Mouse (Mus musculus): ENCODE measurements around the gene Klrc2. TPM values are rescaled to one million over a fixed set of nuclear protein-coding genes. Genes with fewer than 3 reads are reported as not detected.
A peak's percentile ranks its signal among the peaks of the same experiment; 100 is the strongest.
"Not testable (repeated sequence)": the region's sequence is repeated elsewhere in the genome, so short reads cannot be mapped to it uniquely, and the experiment has no call there.

Klrc2 gene
- total RNA-seq (2021): not detected

DNA sequence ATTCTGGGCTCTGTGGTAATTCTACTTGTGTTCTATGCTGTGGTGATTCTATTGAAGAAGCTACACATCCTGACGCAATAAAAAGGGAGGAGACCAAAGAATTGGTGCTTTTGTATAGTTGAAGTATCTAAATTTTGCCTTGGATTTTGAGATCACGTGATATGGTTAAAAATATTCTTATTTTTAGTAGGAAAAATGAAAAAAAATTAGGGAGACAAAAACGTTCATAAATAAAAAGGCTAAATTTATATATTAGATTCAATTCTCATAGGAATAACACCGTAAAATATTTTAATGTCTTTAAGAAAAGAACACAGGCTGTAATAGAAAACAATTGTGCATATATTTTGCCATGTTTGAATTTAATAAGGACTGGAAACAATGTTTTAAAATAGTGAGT lies at the start of gene Klrc2:
TSS of gene Klrc2 (minus strand) at position 101 of the 400 bp plus-strand sequence.
- intact Hi-C loops (cut with DNase I); DNase-seq: not testable (repeated sequence)

GRCm38 (mm10) chr6:129691436-129691835 lies 30.9 kb upstream of the Klrc2 start:
- DNase-seq; intact Hi-C loops (cut with DNase I): not testable (repeated sequence)

DNA sequence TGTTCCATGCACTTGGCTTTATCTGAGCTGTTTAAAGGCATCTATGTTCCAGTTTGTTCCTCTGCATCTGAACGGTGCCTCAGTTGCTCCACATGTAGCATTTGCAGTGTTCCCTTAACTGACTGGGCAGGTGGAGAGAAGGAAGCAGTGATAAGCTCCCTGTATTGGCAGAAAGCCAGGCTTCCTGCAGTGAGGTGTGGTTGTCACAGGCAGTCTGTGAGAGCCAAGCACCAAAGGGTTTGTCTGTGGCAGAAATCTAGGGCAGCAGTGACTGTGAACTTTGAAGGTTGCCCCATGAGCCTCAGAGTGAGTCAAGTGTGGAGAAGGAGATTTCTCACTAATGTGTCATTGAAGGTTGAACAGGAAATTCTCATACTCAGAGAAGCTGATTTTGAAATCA lies 19.9 kb upstream of the Klrc2 start:
- peak in 1 of 2 experiments; percentile 0 for DNase-seq

GRCm38 (mm10) chr6:129678873-129679272 lies 18.4 kb upstream of the Klrc2 start, which contains the start of gene Klrc1:
TSS of gene Klrc1 (minus strand) at chr6:129678973.
- intact Hi-C loops (cut with DNase I): no loop called here
- DNase-seq: no peak

More for the DNA sequence above, 19.9 kb upstream of the Klrc2 start:
- intact Hi-C loops (cut with DNase I): no loop called here

- intact Hi-C loops (cut with DNase I); DNase-seq: not testable (repeated sequence)
These were observed 812 bp upstream of the Klrc2 start for GRCm38 (mm10) chr6:129661301-129661700.

DNA sequence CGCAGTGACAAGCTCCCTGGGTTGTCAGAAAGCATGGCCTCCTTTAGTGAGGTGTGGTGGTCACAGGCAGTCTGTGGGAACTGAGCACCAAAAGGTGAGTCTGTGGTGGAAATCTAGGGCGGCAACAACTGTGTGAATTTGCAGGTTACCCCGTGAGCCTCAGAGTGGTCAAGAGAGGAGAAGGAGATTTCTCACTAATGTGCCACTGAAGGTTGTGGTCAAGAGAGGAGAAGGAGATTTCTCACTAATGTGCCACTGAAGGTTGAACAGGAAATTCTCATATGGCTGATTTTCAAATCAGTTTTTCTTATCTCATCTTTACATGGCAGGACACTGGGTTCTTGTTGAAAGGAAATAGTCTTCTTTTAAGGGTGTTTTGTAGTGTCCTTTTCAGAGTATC lies 16.4 kb downstream of the Klrc2 start:
- intact Hi-C loops (cut with DNase I); DNase-seq: not testable (repeated sequence)

- DNase-seq; intact Hi-C loops (cut with DNase I): not testable (repeated sequence)
These were observed 17.3 kb downstream of the Klrc2 start, which contains the start of gene Klrc3 for GRCm38 (mm10) chr6:129643237-129643636. TSS of gene Klrc3 (minus strand) at chr6:129643337.

- intact Hi-C loops (cut with DNase I); DNase-seq: not testable (repeated sequence)
These were observed 29.4 kb downstream of the Klrc2 start for GRCm38 (mm10) chr6:129631046-129631445.

DNA sequence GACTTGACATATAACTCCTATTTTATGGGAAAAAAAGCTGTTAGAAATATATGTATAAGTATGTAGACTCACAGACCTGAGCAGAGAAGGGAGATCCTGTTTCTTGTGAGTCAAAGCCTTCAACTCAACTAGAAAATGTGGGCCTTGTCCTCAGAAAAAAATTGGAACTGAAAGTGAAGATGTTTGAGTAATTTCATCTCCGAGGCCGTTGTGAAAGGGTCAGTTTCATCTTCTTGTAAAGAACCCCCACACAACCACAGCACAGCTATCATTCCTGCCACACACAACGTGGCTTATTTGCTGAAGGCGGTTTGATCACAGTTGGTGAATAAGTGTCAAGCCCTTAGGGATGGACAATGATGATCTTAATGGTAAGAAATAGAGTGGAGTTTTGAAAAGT lies 36.8 kb downstream of the Klrc2 start, which contains the start of gene Klrk1:
TSS of gene Klrk1 (minus strand) at position 130 of the 400 bp plus-strand sequence.
- DNase-seq: no peak
- intact Hi-C loops (cut with DNase I): no loop called here

DNA sequence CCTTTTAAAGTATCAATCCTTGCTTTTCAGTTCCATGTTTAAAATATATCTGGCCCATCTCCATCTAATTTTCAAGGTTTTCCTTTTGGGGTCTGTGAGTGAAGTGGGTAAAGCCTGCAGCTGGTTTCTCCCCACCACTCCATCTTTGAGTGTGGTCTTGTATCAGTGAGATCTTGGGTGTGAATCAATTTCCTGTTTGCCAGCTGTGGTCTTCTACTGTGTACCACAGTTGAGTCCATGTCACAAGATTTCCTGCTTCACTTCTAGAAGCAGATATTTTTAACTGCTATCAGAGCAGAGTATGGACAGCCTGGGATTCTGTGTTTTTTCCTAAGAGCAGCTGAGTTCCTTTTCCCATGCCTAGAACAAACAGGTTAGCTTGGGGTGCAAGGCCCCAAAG lies 52.1 kb downstream of the Klrc2 start:
- intact Hi-C loops (cut with DNase I): no loop called here
- no peak for DNase-seq

Small RNAs within 50 kb of the gene (microRNA-seq; reads per million reads assigned to microRNA genes)
- 0 reads per million in 2 experiments for gene Mir680-1

Other genes starting within 250 kb of the Klrc2 start
- gene Clec1a, start 208.7 kb downstream of the Klrc2 start, total RNA-seq (2021): 10 to 100 TPM; 16.3 to 16.7 TPM
- gene Olr1, start 153.5 kb downstream of the Klrc2 start, total RNA-seq (2021): under 1 TPM; 0.07 to 0.17 TPM
- gene Tmem52b, start 148.1 kb downstream of the Klrc2 start, total RNA-seq (2021): not detected
- 10 to 100 TPM; 62.1 to 72.6 TPM for gene Gabarapl1, start 127.5 kb downstream of the Klrc2 start, total RNA-seq (2021)
- not detected for gene Klre1, start 82.8 kb downstream of the Klrc2 start, total RNA-seq (2021)
- not detected for gene Klrd1, start 68.9 kb downstream of the Klrc2 start, total RNA-seq (2021)
- not detected for gene Klrk1, start 36.8 kb downstream of the Klrc2 start, total RNA-seq (2021)
- not detected for gene Klrc3, start 17.4 kb downstream of the Klrc2 start, total RNA-seq (2021)
- gene Klrc1, start 18.3 kb upstream of the Klrc2 start, total RNA-seq (2021): not detected
- not detected for gene Klri1, start 56.4 kb upstream of the Klrc2 start, total RNA-seq (2021)
- not detected for gene Klri2, start 79.8 kb upstream of the Klrc2 start, total RNA-seq (2021)
- not detected for gene Gm156, start 123.6 kb upstream of the Klrc2 start, total RNA-seq (2021)
- not detected for gene Gm17631, start 202.0 kb upstream of the Klrc2 start, total RNA-seq (2021)
- not detected for gene Klra17, start 216.0 kb upstream of the Klrc2 start, total RNA-seq (2021)